Mouse (Mus musculus) embryo, embryonic 11.5 days (tissue): ENCODE measurements around the gene Tmem132a.

Experiments used
- DNase-seq: peaks from one replicate; pipeline ENCODE4 v3.0.0-alpha.2; 2012; ENCODE audit warnings: low read depth, low spot score

Tmem132a gene

GRCm38 (mm10) chr19:10878201-10878837 lies 8.6 kb upstream of the Tmem132a start:
- no peak for DNase-seq

GRCm38 (mm10) chr19:10871328-10871961 lies 1.7 kb upstream of the Tmem132a start:
- no peak for DNase-seq

GRCm38 (mm10) chr19:10870676-10871075 lies 936 bp upstream of the Tmem132a start:
- no peak for DNase-seq

DNA sequence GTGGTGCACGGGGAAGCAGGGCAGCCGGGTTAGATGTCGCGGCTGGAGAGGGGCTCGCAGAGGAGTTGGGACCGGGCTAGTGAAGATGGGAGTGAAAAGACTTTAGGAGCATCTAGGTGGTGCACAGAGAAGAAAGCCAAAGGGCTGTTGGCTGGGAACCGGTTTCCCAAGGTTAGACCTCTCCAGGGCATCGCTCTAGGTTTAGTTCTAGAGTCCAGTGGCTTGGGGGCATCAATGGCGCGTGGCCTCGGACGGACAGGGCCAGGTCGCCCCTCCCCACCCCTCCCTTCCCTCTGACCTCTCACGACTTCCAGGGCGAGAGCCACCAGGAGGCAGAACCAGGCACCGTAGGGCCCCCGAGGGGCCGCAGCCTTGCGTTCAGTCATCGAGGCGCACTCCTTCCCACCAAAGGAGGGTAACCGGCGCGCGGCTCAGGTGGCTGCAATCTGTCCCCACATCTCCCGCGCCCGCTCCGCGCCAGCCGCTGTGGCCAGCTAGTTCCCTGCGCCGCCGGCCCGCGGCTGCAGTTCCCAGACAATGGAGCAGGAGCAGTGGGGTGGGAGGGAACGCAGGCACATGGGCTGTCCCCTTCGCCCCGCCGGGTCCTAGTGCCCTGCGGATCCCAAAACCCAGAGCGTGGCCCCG lies 377 bp downstream of the Tmem132a start:
- peak; percentile 72 for DNase-seq

DNA sequence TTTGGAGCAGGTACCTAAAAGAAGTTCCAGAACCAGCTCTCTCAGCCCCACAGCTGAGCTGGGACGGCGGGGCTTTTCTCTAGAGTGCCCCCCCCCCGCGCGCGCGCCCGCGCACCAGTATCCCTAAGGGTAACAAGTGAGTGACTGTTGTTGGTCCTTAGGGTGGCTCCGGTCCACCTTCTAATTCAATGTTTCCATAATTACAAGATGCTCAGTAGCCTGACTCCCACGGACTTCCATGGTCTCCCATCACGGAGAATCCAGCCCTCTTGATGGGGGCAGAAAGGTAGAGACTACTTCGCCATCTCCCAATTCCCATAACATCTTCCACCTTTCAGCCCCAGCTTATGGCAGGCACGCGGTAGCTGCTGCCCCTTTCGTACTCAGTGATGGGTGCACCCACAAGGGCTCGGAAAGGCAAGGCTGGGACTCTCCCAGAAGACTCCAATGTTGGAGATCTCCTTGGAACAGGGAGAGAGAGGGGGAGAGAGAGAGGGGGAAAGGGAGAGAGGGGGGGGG lies 1.1 kb downstream of the Tmem132a start:
- DNase-seq = no peak

GRCm38 (mm10) chr19:10867946-10868622 lies 1.7 kb downstream of the Tmem132a start:
- DNase-seq = no peak

DNA sequence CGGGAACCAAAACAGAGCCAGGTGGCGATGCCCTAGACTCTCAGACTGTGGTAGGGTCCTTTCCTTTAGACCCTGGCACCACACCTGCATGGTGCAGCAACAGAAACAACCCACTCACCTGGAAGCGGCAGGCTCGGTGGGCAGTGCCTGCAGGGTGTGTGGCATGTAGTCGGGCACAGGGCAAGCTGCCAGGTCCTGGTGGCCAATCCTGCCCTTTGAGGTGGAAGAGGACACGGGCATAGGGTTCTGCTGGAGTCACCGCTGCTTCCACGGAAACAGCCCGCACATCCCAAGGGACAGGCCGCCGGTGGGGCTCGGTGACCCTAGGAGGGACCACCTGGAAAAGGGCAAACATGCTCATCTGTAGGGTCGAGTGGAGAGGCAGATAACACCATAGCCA lies 3.4 kb downstream of the Tmem132a start:
- DNase-seq = no peak

GRCm38 (mm10) chr19:10860072-10860497 lies 9.7 kb downstream of the Tmem132a start:
- DNase-seq = no peak

GRCm38 (mm10) chr19:10856520-10856919 lies 13.2 kb downstream of the Tmem132a start:
- no peak for DNase-seq

- DNase-seq = no peak
Observed at GRCm38 (mm10) chr19:10855422-10855821, 14.3 kb downstream of the Tmem132a start.

- DNase-seq = no peak
Observed at GRCm38 (mm10) chr19:10847311-10848087, 22.2 kb downstream of the Tmem132a start.

GRCm38 (mm10) chr19:10846150-10846549 lies 23.6 kb downstream of the Tmem132a start:
- DNase-seq = no peak

DNA sequence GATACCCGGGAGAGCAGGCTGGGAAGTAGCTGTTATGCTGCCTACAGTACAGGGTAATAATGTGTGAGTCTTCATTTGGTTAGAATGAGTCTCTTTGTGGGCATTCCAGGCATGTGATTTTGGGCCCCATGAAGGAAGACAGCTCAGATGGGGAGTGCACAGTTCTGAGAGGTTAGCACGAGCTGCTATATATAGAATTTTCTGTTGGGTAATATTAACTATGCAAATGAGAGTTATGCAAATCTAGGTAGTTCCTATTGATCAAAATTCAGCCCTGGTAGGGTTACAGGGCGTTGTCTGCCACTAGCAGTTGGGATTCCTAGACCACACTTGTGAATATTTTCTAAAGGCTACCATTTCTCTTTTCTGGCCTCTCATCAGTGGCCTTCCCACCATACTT lies 24.3 kb downstream of the Tmem132a start:
- no peak for DNase-seq

GRCm38 (mm10) chr19:10844206-10844605 lies 25.5 kb downstream of the Tmem132a start:
- no peak for DNase-seq

DNA sequence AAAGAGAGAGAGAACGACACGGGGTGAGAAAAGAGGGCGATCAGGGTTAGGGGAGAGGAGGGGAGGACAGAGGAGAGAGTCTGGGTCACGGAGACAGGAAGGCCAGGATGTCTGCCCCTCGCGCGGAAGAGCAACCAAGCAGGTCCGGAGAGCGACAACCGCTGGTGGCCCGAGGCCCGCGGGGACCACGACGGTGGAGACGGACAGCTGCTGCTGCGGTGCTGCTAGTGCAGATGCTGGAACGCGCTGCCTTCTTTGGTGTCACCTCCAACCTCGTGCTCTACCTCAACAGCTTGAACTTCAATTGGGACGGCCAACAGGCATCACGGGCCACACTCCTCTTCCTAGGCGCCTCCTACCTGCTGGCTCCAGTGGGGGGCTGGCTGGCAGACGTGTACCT lies 26.8 kb downstream of the Tmem132a start:
- DNase-seq = no peak

- no peak for DNase-seq
Observed at GRCm38 (mm10) chr19:10841721-10842626, 27.8 kb downstream of the Tmem132a start.

- DNase-seq = no peak
Observed at GRCm38 (mm10) chr19:10839010-10839892, 30.5 kb downstream of the Tmem132a start, which contains the start of gene Slc15a3. TSS of gene Slc15a3 (plus strand) at chr19:10839727.

DNA sequence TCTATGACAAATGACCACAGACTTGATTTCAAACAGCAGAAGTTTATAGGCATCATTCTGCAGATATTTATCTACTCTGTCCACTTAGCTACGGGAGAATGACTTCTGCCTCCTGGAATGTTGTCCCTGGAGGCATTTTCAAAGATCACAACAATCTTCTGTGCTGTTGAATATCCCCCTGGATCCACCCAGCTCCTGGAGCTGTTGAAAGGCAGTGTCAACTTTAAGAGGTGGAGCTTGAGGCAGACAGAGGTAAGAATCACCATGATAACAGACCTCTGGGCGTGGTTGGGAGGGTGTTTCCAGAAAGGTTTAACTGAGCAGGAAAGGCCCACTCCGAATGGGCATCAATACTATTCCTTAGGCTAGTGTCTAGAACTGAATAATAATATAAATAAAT lies 34.1 kb downstream of the Tmem132a start:
- DNase-seq = no peak

DNA sequence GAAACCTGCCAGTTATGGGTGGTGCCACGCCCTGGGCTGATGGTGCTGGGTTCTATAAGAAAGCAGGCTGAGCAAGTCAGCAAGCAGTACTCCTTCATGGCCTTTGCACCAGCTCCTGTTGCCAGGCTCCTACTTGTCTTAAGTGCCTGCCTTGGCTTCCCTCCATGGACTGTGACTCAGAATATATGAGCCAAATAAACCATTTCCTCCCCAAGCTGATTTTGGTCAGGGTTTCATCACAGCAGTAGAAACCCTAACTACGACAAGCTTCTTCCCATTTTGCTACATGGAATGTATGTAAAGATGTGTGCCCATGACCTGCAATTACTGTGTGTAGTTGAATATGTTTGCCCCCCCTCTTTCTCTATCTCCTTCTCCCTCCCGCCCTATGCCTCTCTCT lies 36.1 kb downstream of the Tmem132a start:
- no peak for DNase-seq
